Mouse (Mus musculus): ENCODE results near the gene Slc22a16. TPM values are rescaled to one million over a fixed set of nuclear protein-coding genes. Genes with fewer than 3 reads are reported as not detected.

Slc22a16 gene
- not detected for polyA plus RNA-seq (2017; shearing (Covaris generic))

DNA sequence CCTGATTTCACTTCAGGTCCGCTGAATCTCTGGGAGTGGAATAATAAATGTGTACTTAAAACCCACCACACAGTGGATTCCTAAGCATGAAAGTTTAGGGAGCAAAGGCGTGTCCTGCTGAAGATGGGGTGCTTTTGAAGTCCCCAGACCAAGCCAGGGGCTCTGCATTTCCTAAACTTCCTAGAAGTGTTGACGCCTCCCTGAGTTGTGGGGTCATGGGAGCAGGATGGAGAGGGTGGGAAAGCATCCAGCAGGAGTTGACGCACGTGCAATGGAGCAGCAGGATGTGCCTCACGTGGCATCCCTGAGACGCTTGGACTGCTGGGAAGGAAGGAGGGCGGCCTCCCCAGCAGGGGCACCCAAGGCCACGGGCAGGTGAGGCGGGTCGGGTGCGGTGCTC, at the start of gene Slc22a16:
Gene Slc22a16, plus strand, starts transcription at position 301 of the 400 bp plus-strand sequence.

GRCm38 (mm10) chr10:40629656-40630311, 59.6 kb downstream of the Slc22a16 start, which contains the start of gene Ddo:
Gene Ddo (plus strand): TSS chr10:40630011.

Other genes starting within 250 kb of the Slc22a16 start
- 65.0 TPM for gene Cdk19, start 230.8 kb upstream of the Slc22a16 start, polyA plus RNA-seq (2017; shearing (Covaris generic))
- gene Ddo, start 59.7 kb downstream of the Slc22a16 start, polyA plus RNA-seq (2017; shearing (Covaris generic)) = not detected
- not detected for gene Mettl24, start 112.9 kb downstream of the Slc22a16 start, polyA plus RNA-seq (2017; shearing (Covaris generic))

All from CD4-positive, CD25-positive, alpha-beta regulatory T cell (primary cell).